Mouse (Mus musculus) lung, postnatal 0 days (tissue): ENCODE measurements around the gene Mpp6.

Experiments used
- CTCF ChIP-seq: IDR thresholded peaks from 2 replicates; pipeline ENCODE4 v1.5.1; 2016; ENCODE audit warnings: antibody characterized with exemption, mild to moderate bottlenecking
- EP300 ChIP-seq: IDR thresholded peaks from 2 replicates; pipeline ENCODE4 v1.6.1; 2016; ENCODE audit warnings: antibody characterized with exemption, mild to moderate bottlenecking, control low read depth

- TF ChIP-seq EP300, result no peak
- no peak for TF ChIP-seq CTCF
Measured at GRCm38 (mm10) chr6:50247791-50248190, 137.8 kb downstream of the Mpp6 start.
